Mouse (Mus musculus): ENCODE measurements at regions not wholly inside any gene's neighbourhood (a gene's known extent, or its start where the extent isn't known, plus 50 kb on each side); places are given as distances from the start of the nearest gene placed in this dataset.

GRCm38 (mm10) chr11:20882756-20883155 is 51.9 kb upstream of the Lgalsl start:
- TF ChIP-seq TAL1 (IDR thresholded peaks at IDR 0.05; ENCODE audit: low read length) (no peak), EP300 (IDR thresholded peaks at IDR 0.05; ENCODE audit: low read depth in 1 of 2, low read length in 2 of 2) (no peak), CHD2 (IDR thresholded peaks at IDR 0.05; ENCODE audit: low read length) (no peak)
